Mouse (Mus musculus) liver, adult 2 months (tissue): ENCODE measurements at regions not wholly inside any gene's neighbourhood (a gene's known extent, or its start where the extent isn't known, plus 50 kb on each side); places are given as distances from the start of the nearest gene placed in this dataset.

Experiments used
- CTCF ChIP-seq: fragments of 200-500 bp; IDR thresholded peaks from 2 replicates; pipeline ENCODE4 v1.5.1; 2011; ENCODE audit warnings: low read depth, low read length, control low read depth
- POLR2A ChIP-seq: fragments of 200-500 bp; IDR thresholded peaks from 2 replicates; pipeline ENCODE4 v1.6.1; 2011; ENCODE audit warnings: low read length, control low read depth; ENCODE audit not compliant: insufficient read depth; ENCODE audit errors: extremely low read depth

- TF ChIP-seq POLR2A, result no peak
- no peak for TF ChIP-seq CTCF
Observed at GRCm38 (mm10) chr2:45389902-45390492, 272.8 kb upstream of the Zeb2 start.
